Mouse (Mus musculus) CH12.LX (cell line): Measurements from ENCODE around the gene Pitpna.

Experiments used
- CTCF ChIP-seq, 2 experiments: IDR thresholded peaks in 1 of 2; conservative IDR thresholded peaks in 1 of 2; 2 replicates each; pipeline ENCODE4 v1.5.1; 2011 to 2012; ENCODE audit warnings: low read depth in 2 of 2, low read length in 2 of 2, improper control_type of control experiment in 1 of 2, inconsistent platforms in 1 of 2, mild to moderate bottlenecking in 1 of 2, moderate library complexity in 1 of 2
- IRF4 ChIP-seq: IDR thresholded peaks from 2 replicates; pipeline ENCODE4 v1.6.1; 2014; ENCODE audit warnings: low read depth, mild to moderate bottlenecking, inconsistent platforms, low read length, improper control_type of control experiment
- MAX ChIP-seq: IDR thresholded peaks from 2 replicates; pipeline ENCODE4 v1.6.1; 2011; ENCODE audit warnings: low read length, improper control_type of control experiment
- POLR2A ChIP-seq: IDR thresholded peaks from 2 replicates; pipeline ENCODE4 v1.6.1; 2011; ENCODE audit warnings: low read depth, mild to moderate bottlenecking, improper control_type of control experiment, low read length

DNA sequence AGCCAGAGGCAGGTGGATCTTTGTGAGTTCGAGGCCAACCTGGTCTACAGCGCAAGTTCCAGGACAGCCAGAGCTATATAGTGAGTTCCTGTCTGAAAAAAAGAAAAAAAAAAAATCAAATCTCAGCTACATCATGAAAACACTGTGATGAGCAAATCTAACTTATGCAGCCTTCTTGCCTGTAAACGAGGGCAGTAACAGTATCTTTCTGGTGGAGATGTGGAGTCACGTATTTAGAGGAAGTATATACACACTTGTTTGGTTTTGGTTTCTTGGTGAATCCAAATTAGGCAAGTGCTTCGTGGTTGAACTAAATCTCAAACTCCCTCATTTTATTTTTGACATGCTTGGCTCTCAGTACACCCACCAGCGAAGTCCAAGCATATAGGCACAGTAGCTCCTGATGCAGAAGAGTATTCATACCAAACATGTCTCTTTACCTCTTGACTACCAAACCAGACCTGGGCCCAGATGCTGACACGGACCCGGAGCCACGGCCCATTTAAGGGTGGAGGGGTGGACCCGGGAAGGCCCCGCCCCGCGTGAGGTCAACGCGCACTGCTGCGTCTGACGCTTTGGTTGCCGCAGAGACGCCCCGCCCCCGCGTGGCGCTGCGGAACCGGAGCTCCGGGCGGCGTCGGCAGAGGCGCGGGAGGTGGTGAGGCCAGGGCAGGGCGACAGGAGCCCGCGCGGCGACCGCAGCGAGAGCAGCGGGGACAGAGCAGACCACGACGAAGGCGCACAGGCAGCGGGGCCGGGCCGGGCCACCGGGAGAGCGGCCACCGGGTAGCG, at the start of gene Pitpna:
- TF ChIP-seq POLR2A (peak; percentile 97), MAX (peak; percentile 51; the same call in 1 of the 2 replicates), IRF4 (no peak; the same call in 1 of the 2 replicates), CTCF (conservative IDR thresholded peaks at IDR 0.05 in 1 of 2, IDR thresholded peaks at IDR 0.05 in 1 of 2; ENCODE audit: low read depth in 2 of 2, low read length in 2 of 2) (no peak)
